Mouse (Mus musculus) G1E-ER4 (cell line): ENCODE results near the gene Rab7. TPM values are rescaled to one million over a fixed set of nuclear protein-coding genes. Genes with fewer than 3 reads are reported as not detected.

Source experiments
- GATA1 ChIP-seq: IDR thresholded peaks from one replicate; pipeline ENCODE4 v1.8.0; 2012; ENCODE audit warnings: low read length, inconsistent platforms
- polyA plus RNA-seq: library from polyadenylated mRNA; stranded (reverse); fragments of >175 nt; gene quantifications from 2 replicates; pipeline ENCODE4 v1.2.3, GENCODE M21; 2012

Rab7 gene
- polyA plus RNA-seq, result 99.5 and 147 TPM in 2 replicates

- no peak for TF ChIP-seq GATA1
Observed at GRCm38 (mm10) chr6:88044577-88045405, at the start of gene Rab7. Rab7 (minus strand) TSS chr6:88045270.

- TF ChIP-seq GATA1, result no peak
Observed at GRCm38 (mm10) chr6:88088971-88089370, 43.9 kb upstream of the Rab7 start.

GRCm38 (mm10) chr6:88084278-88085151 lies 39.4 kb upstream of the Rab7 start, which contains the start of gene Rpn1:
Rpn1 (plus strand) TSS chr6:88084482.
- TF ChIP-seq GATA1, result no peak

- no peak for TF ChIP-seq GATA1
Observed at GRCm38 (mm10) chr6:88083672-88084071, 38.6 kb upstream of the Rab7 start.

- no peak for TF ChIP-seq GATA1
Observed at GRCm38 (mm10) chr6:88083095-88083494, 38.0 kb upstream of the Rab7 start.

GRCm38 (mm10) chr6:88075960-88076517 lies 31.0 kb upstream of the Rab7 start:
- no peak for TF ChIP-seq GATA1

GRCm38 (mm10) chr6:88074752-88075554 lies 29.9 kb upstream of the Rab7 start:
- no peak for TF ChIP-seq GATA1

GRCm38 (mm10) chr6:88071216-88071615 lies 26.1 kb upstream of the Rab7 start:
- no peak for TF ChIP-seq GATA1

- no peak for TF ChIP-seq GATA1
Observed at GRCm38 (mm10) chr6:88070468-88070867, 25.4 kb upstream of the Rab7 start.

- TF ChIP-seq GATA1, result no peak
Observed at GRCm38 (mm10) chr6:88068739-88069138, 23.7 kb upstream of the Rab7 start.

GRCm38 (mm10) chr6:88067722-88068121 lies 22.7 kb upstream of the Rab7 start:
- TF ChIP-seq GATA1, result no peak

- no peak for TF ChIP-seq GATA1
Observed at GRCm38 (mm10) chr6:88065968-88066367, 20.9 kb upstream of the Rab7 start.

GRCm38 (mm10) chr6:88065116-88065515 lies 20.0 kb upstream of the Rab7 start:
- no peak for TF ChIP-seq GATA1

GRCm38 (mm10) chr6:88064072-88064642 lies 19.1 kb upstream of the Rab7 start:
- TF ChIP-seq GATA1, result no peak

- TF ChIP-seq GATA1, result no peak
Observed at GRCm38 (mm10) chr6:88062398-88062797, 17.3 kb upstream of the Rab7 start.
